Mouse (Mus musculus): ENCODE results near the gene Intu.

The Intu gene

DNA sequence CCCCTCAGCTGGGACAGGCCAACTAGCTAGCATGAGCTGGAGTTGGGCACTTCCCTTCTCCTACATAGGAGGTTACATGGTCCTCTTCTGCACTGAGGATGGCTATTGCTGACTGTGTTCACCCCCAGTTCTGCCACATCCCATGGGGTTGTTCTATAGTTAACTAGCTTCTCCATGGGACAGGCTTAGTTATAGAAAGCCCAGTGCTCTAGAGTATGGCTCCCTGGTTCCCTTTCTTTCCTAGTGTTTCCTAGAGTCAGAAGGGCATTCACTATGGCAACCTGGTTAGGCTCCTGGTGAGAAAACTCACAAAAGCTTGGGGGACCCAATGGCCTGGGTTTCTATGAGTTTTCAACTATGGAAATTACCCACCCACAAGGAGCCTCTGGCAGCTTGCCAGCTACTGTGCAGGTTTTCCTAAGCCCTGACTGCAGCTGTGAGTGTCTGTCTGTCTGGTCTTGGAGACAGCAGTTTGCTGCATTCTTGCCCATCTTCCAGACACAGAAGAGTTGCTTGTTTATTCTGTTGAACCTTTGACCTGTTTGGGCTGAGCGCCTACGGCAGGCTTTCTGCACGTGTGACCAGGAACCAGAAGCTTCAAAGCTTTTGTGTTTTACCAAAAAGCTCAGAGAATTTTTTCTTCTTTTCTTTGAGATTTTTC, 154.9 kb downstream of the Intu start:
- DNase-seq (ENCODE audit: low spot score): peak; percentile 84

DNA sequence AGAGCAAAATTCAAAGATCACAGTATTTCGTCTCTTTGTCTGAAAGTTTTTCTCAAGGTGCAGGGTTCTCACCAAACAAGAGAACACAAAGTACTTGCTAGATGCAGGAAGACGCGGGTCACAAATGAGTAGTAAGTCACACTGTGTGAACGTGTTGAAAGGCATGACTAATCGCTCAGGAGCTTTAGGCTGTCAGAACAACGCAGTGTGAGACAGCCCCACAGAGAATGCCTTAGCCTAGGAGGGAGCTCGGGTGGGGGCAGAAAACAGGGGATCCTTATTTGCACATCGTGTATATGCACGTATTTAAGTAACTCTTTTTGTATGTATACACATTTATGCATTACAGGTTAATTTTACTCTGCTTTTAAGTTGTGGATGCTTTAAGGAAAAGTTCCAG, 155.8 kb downstream of the Intu start:
- DNase-seq (ENCODE audit: low spot score): no peak

GRCm38 (mm10) chr3:40687588-40687987, 156.5 kb downstream of the Intu start:
- DNase-seq (ENCODE audit: low spot score): no peak

- no peak for DNase-seq (ENCODE audit: low spot score)
These were observed 160.5 kb downstream of the Intu start for GRCm38 (mm10) chr3:40691566-40691965.

DNA sequence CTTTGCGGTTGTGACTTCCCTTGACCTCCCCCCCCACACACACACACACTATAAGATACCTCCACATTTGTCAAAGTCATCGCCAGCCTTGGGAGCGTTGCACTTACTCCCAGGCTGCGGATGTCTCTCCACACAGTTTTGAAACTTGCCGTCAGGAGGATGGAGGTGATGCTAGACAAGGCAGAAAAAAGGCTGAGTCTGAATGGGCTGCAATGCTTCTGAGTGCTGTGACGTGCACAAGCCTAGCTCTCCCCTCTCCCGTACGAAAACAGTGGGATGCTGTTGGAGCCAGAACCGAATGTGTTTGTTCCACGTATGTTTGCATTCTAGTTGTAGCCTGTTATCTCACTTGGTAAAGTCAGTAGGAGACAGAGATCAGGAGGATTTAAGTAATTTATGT, 162.3 kb downstream of the Intu start:
- DNase-seq (ENCODE audit: low spot score): no peak

GRCm38 (mm10) chr3:40693960-40694359, 162.9 kb downstream of the Intu start:
- DNase-seq (ENCODE audit: low spot score): no peak

DNA sequence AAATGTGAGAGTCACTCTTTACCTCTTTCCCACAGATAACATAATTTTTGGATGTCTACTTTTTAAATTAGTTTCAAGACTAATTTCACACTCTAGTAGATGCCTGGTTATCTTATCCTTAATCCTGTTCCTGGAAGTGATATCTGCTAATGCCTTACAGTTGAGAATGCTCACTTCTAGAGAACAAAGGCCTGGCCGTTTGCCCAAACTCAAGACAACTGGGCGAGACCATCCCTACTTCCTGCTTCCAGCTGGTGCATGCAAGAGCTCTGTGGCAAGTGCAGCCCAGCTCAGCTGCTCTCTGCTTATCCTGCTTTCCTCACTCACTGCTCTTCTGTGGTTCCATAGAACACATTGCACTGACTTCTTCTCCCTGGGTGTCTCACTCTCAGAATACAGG, 163.4 kb downstream of the Intu start:
- no peak for DNase-seq (ENCODE audit: low spot score)

DNA sequence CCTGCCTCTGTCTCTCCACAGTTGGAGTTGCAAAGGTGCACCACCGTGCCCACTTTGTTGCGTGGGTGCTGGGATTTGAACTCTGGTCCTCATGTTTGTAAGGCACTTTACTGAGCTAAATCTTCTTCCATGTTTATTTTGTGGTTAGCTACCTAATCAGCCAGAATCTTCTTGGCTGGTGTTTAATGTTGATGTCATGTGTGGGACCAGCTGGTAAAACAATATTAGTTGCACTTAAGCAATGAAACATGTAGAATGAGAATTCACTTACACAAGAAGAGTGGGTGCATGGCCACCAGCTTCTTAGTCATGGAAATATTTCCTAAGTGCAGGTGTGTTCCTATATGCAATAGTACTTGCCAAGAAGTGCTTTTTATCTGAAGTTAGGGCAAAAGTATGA, 164.1 kb downstream of the Intu start:
- no peak for DNase-seq (ENCODE audit: low spot score)

GRCm38 (mm10) chr3:40698834-40699233, 167.7 kb downstream of the Intu start:
- no peak for DNase-seq (ENCODE audit: low spot score)

DNA sequence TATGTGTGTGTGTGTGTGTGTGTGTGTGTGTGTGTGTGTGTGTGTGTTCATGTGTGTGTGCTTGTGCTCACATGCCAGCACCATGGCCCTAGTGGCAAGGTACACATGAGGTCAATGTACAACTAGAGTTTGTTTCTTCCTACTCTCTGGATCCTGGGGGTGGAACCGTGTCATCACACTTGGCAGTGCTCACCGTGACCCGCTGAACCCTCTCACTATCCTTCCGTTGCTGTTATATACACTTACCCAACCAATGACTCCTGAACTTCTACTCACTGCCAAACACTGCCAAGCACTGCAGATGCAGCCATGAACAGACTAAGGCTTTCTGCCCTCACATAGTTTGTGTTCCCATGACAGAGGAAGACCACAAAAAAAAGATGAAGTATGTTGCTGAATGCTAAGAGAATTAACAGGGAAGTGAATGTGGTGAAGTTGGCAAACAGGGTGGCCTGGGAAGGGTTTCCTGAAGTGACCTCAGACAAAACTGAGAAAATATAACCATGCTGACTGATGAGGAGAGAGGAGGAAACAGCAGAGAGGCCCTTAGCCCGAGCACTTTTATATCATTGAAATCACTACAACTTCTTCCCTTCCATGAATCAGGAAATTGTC, 173.8 kb downstream of the Intu start:
- no peak for DNase-seq (ENCODE audit: low spot score)

DNA sequence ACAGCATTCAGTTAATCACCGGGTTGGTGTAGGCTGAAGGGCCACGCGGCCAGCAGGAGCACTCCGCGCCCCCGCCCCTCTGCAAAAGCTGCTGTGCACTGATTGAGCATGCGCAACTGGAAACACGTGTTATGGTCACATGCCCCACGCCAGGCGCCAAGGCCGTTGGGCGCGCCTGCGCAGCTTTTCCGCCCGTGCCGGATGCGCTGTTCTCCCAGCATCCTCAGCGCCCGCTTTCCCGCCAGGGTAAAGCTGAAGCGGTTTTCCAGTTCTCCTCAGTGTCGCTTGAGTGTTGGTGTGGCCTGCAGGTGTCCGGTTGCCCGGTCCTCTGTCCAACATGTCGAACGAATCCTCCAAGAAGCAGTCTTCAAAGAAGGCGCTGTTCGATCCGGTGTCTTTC, 177.6 kb downstream of the Intu start, which contains the start of gene Slc25a31:
Gene Slc25a31 (plus strand): TSS at position 201 of the 400 bp plus-strand sequence.
- DNase-seq (ENCODE audit: low spot score): no peak

GRCm38 (mm10) chr3:40716056-40716455, 185.0 kb downstream of the Intu start:
- no peak for DNase-seq (ENCODE audit: low spot score)

DNA sequence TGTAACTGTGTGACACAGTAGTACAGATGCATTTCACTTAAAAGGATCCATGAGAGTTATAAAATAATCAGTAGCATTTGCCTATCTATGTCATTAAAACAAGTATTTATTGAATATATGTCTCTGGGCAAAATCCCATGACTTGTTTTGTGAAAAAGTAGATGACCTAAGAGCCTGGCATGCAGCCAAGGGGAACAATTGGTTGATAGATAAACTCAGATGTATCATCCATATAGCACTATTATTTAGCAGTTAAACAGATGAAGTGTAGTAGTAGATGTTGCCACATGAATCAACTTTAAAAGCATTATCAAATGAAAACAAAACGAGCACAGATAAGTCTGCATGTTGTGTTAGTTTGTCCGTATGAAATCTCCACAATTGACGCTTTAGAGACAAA, 187.9 kb downstream of the Intu start:
- no peak for DNase-seq (ENCODE audit: low spot score)

GRCm38 (mm10) chr3:40738381-40738912, 207.4 kb downstream of the Intu start:
- no peak for DNase-seq (ENCODE audit: low spot score)

DNA sequence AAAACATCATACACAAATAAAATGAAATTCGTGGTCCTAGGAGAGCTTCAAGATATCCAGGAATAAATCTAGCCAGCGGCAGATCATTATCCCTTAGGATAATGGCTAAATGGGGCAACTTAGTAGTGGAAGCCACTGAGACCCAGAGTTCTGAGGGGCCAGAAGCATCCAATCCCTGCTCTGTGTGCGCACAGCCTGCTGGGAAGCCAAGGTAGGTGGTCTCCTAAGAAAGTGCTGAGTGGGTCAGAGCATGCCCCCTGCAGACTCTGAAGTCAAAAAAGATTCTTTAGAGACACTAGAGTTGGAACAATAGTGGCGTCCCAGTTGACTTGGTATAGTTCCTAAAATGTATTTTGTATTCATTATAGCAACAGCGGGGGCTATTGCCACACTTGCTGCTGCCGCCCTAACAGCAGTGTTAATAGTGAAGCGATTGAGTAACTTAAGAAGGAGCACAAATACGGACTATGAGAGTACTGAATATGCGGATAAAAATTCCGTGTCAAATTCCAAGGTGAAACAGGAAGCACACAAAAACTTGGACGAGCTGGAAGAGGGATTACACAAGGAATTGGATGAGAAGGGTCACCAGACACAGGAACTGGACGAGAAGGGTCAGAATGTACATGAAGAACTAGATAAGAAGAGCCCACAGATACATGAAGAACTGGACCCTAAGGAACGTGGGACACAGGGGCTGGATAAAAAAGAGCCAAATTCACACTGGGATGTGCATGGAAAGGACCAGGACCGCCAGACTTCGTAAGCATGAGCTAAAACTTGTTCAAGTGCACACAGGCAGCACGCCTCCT, 213.1 kb downstream of the Intu start, which contains the start of gene Hspa4l:
Gene Hspa4l (plus strand): TSS at position 472 of the 812 bp plus-strand sequence.
- no peak for DNase-seq (ENCODE audit: low spot score)

- DNase-seq (ENCODE audit: low spot score): peak; percentile 90
These were observed 214.0 kb downstream of the Intu start for GRCm38 (mm10) chr3:40744836-40745660.

GRCm38 (mm10) chr3:40745661-40746547, 214.8 kb downstream of the Intu start:
- DNase-seq (ENCODE audit: low spot score): peak; percentile 9
